Mouse (Mus musculus) embryonic facial prominence, embryonic 15.5 days (tissue): ENCODE measurements around the gene Sall4. TPM values are rescaled to one million over a fixed set of nuclear protein-coding genes. Genes with fewer than 3 reads are reported as not detected.

ENCODE experiments used
- ATAC-seq: fragments of 200-750 bp; cut with Nextera tagmentation; 2 replicates; pipeline ENCODE4 v1.8.0; 2017; ENCODE audit warnings: low read depth, moderate TSS enrichment; ENCODE audit not compliant: insufficient number of reproducible peaks, low FRiP score, low TSS enrichment
- H3K27ac ChIP-seq: fragments of 300-500 bp; sonication (generic); replicated peaks from 2 replicates; pipeline ENCODE4 v1.5.1; 2015; ENCODE audit warnings: mild to moderate bottlenecking, inconsistent platforms
- H3K27me3 ChIP-seq: fragments of 300-500 bp; sonication (generic); 2 replicates; pipeline ENCODE4 v1.6.1; 2015; ENCODE audit warnings: inconsistent platforms
- H3K36me3 ChIP-seq: fragments of 300-500 bp; sonication (generic); 2 replicates; pipeline ENCODE4 v1.6.1; 2015; ENCODE audit warnings: mild to moderate bottlenecking, inconsistent platforms
- H3K4me1 ChIP-seq: fragments of 300-500 bp; sonication (generic); 2 replicates; pipeline ENCODE4 v1.6.1; 2015; ENCODE audit warnings: inconsistent platforms
- H3K4me2 ChIP-seq: fragments of 300-500 bp; sonication (generic); replicated peaks from 2 replicates; pipeline ENCODE4 v1.6.1; 2015; ENCODE audit warnings: mild to moderate bottlenecking, inconsistent platforms
- H3K4me3 ChIP-seq: fragments of 300-500 bp; sonication (generic); replicated peaks from 2 replicates; pipeline ENCODE4 v1.5.1; 2015; ENCODE audit warnings: mild to moderate bottlenecking, inconsistent platforms
- H3K9ac ChIP-seq: fragments of 300-500 bp; sonication (generic); 2 replicates; pipeline ENCODE4 v1.6.1; 2015; ENCODE audit warnings: inconsistent platforms
- H3K9me3 ChIP-seq: fragments of 300-500 bp; sonication (generic); replicated peaks from 2 replicates; pipeline ENCODE4 v1.6.1; 2016; ENCODE audit warnings: inconsistent platforms
- WGBS: fragments of 180-500 bp; shearing (Covaris S2); methylation state at CpG from one replicate; pipeline ENCODE4 v1.1.7; 2015; 5-methylcytosine and 5-hydroxymethylcytosine counted together
- polyA plus RNA-seq: library from polyadenylated mRNA; unstranded; fragments of >200 nt; fragmentation: Nextera tagmentation; extraction: Ambion mirVana; gene quantifications from 2 replicates; pipeline ENCODE4 v1.2.1, GENCODE M21; 2015

The Sall4 gene
- polyA plus RNA-seq, 1 experiment from 2014 or later = 0.51 TPM

DNA sequence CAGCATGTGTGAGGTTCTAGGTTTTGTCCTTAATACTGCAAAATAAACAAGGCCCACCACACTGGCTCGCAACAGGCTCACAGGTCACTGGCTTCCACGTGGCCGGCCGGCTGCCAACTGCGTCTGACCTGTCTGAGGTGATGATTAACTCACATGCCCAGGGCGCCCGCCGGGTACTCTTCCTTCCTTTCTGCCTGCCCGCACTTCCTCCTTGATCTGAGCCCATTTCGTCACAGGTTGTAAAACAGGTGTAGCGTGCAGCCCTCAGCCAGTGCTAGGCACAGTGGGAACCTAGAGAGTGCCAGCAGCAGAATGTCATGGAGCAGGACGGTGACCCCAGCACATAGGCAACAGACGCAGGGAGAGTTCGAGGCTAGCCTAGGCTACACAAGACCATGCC, 46.4 kb downstream of the Sall4 start:
- Histone ChIP-seq H3K9me3 (0 out of 2 replicates have a peak, but pooled peaks cover 5% of the 10 kb centered on the region), H3K4me2 (no peak overlapping the region), H3K9ac (no peak overlapping the region), H3K36me3 (no peaks in the 10 kb centered on the region), H3K4me3 (no peak overlapping the region), H3K27ac (no peak overlapping the region), H3K27me3 (no peaks in the 10 kb centered on the region), H3K4me1 (peaks cover 17% of the 10 kb centered on the region)
- ATAC-seq = no peak
- WGBS = 85% methylated on average over 14 of the region's 14 CpGs

DNA sequence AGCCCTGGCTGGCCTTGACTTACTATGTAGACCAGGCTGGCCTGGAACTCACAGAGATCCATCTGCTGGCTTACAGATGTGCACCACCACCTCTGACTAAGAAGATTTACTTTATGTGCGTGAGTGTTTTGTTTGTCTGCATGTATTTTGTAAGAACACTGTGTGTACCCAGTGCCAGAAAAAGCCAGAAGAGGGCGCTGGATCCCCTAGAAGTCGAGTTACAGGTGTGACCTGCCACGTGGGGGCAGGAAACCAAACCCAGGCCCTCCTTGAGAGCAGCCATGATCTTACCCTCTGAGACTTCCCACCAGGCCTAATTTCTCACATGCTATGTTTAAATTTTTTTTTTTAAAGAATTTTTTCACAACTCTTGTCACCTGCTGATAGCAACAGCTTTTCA, 48.0 kb downstream of the Sall4 start:
- ATAC-seq = no peak
- no peaks in the 10 kb centered on the region for H3K27me3 ChIP-seq
- 0 out of 2 replicates have a peak, but pooled peaks cover 5% of the 10 kb centered on the region for H3K9me3 ChIP-seq
- H3K4me3 ChIP-seq = no peak overlapping the region
- peaks cover 13% of the 10 kb centered on the region for H3K4me1 ChIP-seq
- WGBS = 69% methylated on average over 4 of the region's 4 CpGs
- no peak overlapping the region for H3K27ac ChIP-seq
- H3K36me3 ChIP-seq = no peaks in the 10 kb centered on the region
- H3K4me2 ChIP-seq = no peak overlapping the region
- no peak overlapping the region for H3K9ac ChIP-seq

DNA sequence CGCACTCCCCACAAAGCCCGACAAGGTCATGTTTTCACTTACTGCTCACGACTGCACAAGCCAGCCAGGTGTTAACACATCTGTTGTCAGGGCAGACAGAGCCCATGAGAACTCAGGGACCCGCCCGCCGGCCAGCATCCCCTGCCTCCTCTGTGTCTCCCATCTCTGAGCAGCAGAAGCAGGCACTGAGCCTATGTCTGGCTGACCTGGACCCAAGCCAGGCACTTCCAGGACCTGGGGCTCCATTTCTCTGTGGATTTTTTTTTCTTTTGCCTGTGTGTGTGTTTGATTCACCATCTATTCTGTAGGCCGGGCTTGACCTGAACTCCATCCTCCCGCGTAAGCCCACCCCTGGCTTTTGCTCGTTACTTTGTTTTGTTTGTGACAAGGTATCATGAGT, 49.0 kb downstream of the Sall4 start:
- peaks cover 13% of the 10 kb centered on the region for H3K4me1 ChIP-seq
- no peaks in the 10 kb centered on the region for H3K36me3 ChIP-seq
- H3K27ac ChIP-seq = no peak overlapping the region
- 0 out of 2 replicates have a peak, but pooled peaks cover 5% of the 10 kb centered on the region for H3K9me3 ChIP-seq
- no peak overlapping the region for H3K4me2 ChIP-seq
- WGBS = 63% methylated on average over 10 of the region's 10 CpGs
- no peak overlapping the region for H3K4me3 ChIP-seq
- ATAC-seq = no peak
- H3K27me3 ChIP-seq = no peaks in the 10 kb centered on the region
- no peak overlapping the region for H3K9ac ChIP-seq

DNA sequence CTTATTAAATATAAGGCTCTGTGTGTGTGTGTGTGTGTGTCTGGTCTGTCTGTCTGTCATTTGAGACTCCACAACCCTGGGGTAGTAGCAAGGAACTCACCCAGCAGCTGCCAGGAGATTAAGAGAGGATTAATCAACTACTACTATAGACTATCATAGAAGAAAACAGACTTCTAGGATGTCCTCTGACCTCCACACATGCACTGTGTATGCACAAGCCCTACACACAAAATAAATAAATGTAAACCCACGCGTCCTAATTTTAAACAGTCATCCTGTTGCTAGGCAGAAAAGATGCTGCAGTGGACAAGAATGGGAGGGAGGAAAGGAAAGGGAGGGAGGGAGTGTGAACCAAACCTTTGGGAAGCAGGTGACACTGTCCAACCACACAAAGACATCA, 49.5 kb downstream of the Sall4 start:
- Histone ChIP-seq H3K27ac (no peak overlapping the region), H3K9ac (no peak overlapping the region), H3K4me3 (no peak overlapping the region), H3K36me3 (no peaks in the 10 kb centered on the region), H3K27me3 (no peaks in the 10 kb centered on the region), H3K4me1 (peaks cover 13% of the 10 kb centered on the region), H3K4me2 (no peak overlapping the region), H3K9me3 (0 out of 2 replicates have a peak, but pooled peaks cover 5% of the 10 kb centered on the region)
- 67% methylated on average over 2 of the region's 2 CpGs for WGBS
- ATAC-seq = no peak

DNA sequence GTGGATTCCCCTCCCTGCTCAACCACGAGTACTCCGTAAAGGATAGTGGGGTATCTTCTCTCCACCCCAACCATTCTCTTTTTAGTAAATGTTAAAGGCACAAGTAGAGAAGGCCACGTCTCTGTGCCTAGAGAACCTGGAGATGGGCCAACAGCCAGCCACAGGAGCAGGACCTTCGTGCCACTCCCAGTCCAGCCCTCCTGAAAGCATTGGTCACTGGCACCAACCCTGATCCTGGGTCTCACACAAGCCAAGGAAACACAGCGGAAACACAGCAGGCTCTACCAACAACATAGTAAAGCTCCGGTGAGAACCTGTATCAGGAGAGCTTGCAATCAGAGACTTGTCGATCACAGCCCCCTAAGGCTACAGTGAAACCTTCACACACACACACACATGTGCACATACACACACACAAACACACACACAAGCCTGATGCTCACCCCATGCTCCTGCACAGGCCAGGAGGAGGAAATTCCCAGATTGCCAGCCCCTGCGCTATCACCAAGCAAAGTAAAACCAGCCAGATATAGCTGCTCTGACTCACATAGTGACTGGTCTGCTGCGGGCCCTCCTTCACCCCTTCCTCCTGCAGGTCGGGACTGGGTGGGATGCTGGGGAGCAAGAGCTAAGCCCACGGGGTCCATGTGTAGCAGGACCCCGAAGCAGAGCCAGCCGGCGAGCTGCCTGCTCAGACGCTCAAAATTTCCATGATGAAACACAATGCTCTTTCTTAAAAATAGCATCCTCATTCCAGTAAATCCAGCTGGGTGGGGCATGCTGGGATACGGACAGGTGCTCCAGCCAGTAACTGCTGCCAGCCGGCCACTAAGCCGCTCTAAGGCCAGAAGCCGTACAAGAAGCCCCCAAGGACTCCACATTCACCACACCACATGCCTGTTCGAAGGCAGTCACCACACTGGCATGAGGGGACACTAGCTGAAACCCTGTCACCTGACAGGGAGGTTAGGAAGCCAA, 55.3 kb downstream of the Sall4 start:
- Histone ChIP-seq H3K4me1 (peaks cover 9% of the 10 kb centered on the region; the same call in 1 of the 2 replicates), H3K4me3 (no peak overlapping the region), H3K9me3 (no peaks in the 10 kb centered on the region), H3K9ac (no peak overlapping the region), H3K4me2 (no peak overlapping the region), H3K36me3 (peaks cover 18% of the 10 kb centered on the region), H3K27me3 (no peaks in the 10 kb centered on the region), H3K27ac (0 out of 2 replicates have a peak overlapping the region, but pooled peaks have one; percentile 4)
- no peak for ATAC-seq
- 68% methylated on average over 20 of the region's 20 CpGs for WGBS

DNA sequence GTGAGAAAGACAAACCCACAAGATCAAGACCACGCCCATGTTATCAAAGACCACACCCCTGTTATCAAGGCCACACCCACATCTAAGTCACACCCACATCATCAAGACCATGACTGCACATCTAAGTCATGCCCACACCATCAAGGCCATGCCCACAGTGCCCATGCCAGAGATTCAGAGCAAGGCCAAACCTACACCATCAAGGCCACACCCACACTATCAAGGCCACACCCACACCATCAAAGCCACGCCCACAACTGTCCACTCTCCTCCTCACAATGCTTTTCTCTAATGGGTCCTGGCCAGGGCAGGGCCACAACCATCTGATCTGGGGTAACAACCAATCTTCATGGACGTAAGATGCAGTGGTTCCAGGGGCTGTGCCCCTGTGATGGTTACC, 56.8 kb downstream of the Sall4 start:
- H3K4me3 ChIP-seq = no peak overlapping the region
- H3K36me3 ChIP-seq = peaks cover 25% of the 10 kb centered on the region
- 73% methylated on average over 3 of the region's 3 CpGs for WGBS
- H3K4me1 ChIP-seq = 0 out of 2 replicates have a peak, but pooled peaks cover 3% of the 10 kb centered on the region
- no peak overlapping the region for H3K4me2 ChIP-seq
- no peak for ATAC-seq
- H3K27me3 ChIP-seq = no peaks in the 10 kb centered on the region
- no peaks in the 10 kb centered on the region for H3K9me3 ChIP-seq
- no peak overlapping the region for H3K27ac ChIP-seq
- no peak overlapping the region for H3K9ac ChIP-seq

DNA sequence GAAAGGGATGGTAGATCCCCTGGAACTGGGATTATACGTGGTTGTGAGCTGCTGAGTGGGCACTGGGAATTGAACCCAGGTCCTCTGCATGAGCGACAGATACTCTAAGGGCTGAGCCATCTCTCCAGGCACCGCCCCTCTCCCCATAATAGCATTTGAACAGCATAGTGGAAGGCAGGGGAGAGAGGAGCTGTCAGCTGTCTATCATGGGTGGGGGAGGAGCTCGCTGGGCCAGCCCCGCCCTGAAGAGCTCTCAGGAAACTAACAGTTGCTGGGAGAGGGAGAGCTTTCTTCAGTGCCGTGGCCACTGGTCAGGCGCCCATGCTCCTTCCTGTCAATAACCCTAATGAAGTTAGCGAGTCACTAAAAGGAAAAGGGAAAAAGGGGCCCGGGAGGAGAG, 60.0 kb downstream of the Sall4 start:
- Histone ChIP-seq H3K36me3 (peaks cover 44% of the 10 kb centered on the region), H3K27ac (no peak overlapping the region), H3K27me3 (no peaks in the 10 kb centered on the region), H3K4me2 (no peak overlapping the region), H3K9me3 (no peaks in the 10 kb centered on the region), H3K4me1 (0 out of 2 replicates have a peak, but pooled peaks cover 3% of the 10 kb centered on the region), H3K9ac (no peak overlapping the region), H3K4me3 (no peak overlapping the region)
- 40% methylated on average over 9 of the region's 9 CpGs for WGBS
- no peak for ATAC-seq

DNA sequence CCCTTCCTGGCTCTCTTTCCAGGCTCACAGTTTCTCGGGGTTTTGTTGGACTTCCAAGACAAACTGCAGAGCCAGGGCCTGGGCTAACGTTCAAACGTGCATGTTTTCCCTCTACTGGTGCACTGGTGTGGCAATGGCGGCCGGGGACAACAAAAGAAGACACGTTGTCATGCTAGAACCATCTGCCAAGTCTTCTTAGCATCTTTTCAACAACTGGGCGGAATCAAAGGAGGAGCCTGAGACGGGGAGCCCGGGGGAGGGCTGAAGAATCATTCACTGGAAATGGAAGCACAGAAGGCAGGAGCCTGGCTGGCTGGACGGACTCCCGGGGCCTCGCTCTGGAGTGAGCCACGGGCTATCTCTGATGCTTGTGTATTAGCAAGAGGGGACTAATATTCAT, 65.5 kb downstream of the Sall4 start:
- no peak overlapping the region for H3K4me2 ChIP-seq
- H3K9ac ChIP-seq = no peak overlapping the region
- no peak overlapping the region for H3K4me3 ChIP-seq
- H3K9me3 ChIP-seq = no peaks in the 10 kb centered on the region
- H3K36me3 ChIP-seq = peaks cover 34% of the 10 kb centered on the region
- ATAC-seq = no peak
- H3K27ac ChIP-seq = no peak overlapping the region; the same call in 1 of the 2 replicates
- no peaks in the 10 kb centered on the region for H3K27me3 ChIP-seq
- no peaks in the 10 kb centered on the region for H3K4me1 ChIP-seq
- 53% methylated on average over 13 of the region's 13 CpGs for WGBS

Other genes with a start within 250 kb of the Sall4 start
- 5.8 and 6.9 TPM in 2 replicates for gene Nfatc2, start 166.3 kb downstream of the Sall4 start, polyA plus RNA-seq
- 28.6 and 34.8 TPM in 2 replicates for gene Atp9a, start 25.5 kb downstream of the Sall4 start, polyA plus RNA-seq
- gene Zfp64, start 187.6 kb upstream of the Sall4 start, polyA plus RNA-seq = 55.8 and 59.2 TPM in 2 replicates